Mouse (Mus musculus): ENCODE data around the gene Stxbp3.

Stxbp3 gene

DNA sequence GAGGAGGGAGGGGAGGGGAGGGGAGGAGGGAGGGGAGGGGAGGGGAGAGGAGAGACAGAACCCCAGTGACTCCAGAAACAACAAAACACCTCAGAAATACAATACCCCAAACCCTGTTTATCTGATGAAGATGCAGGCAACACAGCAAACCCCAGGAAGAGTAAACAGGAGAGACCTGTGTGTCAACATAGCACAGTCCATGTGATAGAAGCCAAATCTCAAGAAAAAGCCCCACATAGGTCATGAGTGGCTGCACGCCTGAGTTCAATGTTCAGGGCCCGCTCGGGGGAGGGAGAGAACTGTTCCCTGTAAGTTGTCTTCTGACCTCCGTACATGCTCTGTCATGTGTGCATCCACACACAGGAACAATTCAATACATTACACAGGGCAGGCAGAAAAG is 43.9 kb downstream of the Stxbp3 start:
- DNase-seq (ENCODE audit: low spot score in 2 of 2) = no peak

DNA sequence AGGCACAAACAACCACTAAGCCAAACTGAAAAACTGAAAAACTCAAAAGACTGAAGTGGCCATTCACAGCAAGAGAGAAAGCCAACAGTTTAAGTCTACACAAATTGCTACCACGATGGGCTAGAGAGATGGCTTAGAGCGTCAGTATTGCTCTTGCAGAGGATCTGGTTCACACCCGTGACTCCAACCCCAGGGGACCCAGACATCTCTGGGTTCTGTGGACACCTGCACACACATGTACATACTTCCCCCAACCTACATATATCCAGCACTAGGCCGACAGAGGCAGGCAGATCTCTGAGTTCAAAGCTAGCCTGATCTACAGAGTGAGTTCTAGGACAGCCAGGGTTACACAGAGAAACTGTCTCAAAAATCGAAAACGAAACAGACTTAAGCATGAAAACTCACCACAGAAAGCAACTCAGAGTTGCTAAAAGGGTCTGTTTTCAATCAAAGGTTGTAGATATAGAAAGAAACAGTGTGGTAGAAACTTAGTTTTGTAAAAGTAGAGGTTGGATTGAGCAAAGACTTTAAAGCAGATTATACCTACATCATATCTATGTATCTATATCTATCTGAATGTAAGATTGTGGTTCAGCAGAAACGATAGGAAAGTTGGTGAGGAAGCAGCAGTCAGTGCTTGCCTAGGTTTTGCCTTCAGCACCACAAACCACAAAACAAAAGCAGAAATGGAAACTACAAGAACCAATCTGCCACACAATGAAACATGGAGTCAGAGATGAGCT is 44.6 kb downstream of the Stxbp3 start:
- DNase-seq (ENCODE audit: low spot score in 2 of 2) = no peak

DNA sequence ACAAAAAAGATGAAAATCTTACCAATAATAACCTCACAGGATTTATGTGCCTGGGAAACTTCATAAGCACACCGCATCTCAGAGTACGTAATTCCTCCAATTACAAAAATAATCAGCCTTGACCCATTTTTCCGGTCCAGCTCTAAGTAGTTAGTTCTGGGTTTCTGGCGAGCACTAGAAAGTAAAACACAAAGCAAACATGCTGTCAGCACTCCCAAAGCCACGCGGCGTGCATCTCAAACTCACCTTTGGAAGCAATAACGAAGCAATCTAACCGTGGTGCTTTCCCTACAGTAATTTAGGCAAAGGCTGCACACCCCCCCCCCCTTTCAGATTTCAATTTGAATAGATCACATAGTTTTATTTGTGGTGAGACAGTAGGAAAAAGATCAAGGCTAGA is 45.5 kb downstream of the Stxbp3 start:
- no peak for DNase-seq (ENCODE audit: low spot score in 2 of 2)

DNA sequence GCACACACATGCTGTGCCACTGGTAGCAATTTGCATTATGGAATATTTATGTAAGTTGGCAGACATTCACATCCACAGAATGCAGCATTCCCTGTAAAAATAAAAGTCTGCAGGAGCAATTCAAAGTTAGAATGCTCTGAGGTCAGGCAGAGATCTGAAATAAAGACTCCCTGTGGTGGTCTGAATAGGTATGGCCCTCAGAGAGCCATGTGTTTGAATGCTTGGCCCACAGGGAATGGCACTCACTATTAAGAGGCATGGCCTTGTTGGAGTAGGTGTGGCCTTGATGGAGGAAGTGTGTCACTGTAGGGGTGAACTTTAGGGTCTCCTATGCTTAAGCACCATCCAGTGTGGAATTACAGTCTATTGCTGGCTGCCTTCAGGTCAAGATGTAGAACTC is 47.9 kb downstream of the Stxbp3 start:
- no peak for DNase-seq (ENCODE audit: low spot score in 2 of 2)

DNA sequence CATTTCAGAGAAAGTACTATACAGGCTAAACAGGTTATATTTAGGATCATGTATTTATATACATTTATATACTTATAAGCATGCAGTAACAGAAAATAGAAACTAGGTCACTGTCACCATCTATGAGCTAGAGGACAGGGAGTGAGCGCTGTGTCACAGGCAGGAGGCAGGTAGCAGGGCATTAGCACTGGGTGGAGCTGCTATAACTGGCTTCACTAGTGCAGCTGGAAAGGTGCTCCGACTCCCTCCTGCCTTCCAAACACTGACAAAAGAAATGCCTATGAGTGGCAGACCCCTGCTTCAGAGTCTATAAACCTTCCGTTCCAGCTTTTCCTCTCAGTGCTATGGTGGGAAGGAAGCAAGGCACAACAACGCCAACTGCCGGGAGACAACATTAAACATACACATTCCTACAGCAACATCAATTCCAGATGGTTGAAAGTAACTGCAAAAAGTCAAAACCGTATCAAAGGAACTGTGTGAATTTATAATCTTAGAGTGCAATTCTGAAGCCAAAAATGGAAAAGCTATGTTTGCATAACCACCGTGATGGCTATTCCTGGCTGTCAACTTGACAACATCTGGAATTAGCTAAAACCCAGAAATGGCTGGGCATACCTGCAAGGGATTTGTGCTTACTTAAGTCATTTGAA is 49.1 kb downstream of the Stxbp3 start:
- no peak for DNase-seq (ENCODE audit: low spot score in 2 of 2)

DNA sequence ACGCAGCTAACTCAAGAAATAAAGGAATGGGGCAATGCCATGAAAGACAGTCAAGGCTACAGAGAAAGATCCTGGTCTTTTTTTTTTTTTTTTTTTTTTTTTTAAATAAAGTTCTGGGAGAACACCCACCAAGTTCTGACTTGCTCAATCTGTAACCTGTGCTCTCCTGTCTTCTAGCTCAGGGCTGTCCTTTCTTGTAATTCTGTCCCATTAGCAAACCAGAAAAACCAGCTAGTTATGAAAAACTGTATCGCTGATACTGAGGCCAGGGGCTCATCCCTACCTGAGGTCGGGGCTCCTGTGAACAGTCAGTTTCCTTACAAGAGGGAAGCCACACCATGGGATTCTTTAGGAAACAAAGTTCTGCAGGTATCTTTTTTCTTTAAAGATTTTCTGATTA is 49.8 kb downstream of the Stxbp3 start:
- DNase-seq (ENCODE audit: low spot score in 2 of 2) = no peak

DNA sequence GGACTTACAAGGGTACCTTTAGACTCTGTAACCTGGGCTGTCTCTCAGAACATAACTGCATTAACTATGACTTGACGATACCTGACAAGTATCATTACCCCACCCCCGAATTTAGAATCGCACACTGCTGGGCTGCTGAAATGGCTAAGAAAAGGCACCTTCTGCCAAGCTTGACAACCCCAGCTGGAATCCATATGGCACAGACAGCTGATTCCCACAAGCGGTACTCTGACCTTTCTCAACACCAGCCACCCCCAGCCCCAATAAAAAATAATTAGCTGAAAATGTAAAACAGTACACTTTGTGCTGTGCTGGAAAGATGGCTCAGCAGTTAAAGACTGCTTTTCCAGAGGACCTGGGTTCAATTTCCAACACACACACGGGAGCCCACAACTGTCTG is 51.0 kb downstream of the Stxbp3 start:
- DNase-seq (ENCODE audit: low spot score in 2 of 2) = no peak

DNA sequence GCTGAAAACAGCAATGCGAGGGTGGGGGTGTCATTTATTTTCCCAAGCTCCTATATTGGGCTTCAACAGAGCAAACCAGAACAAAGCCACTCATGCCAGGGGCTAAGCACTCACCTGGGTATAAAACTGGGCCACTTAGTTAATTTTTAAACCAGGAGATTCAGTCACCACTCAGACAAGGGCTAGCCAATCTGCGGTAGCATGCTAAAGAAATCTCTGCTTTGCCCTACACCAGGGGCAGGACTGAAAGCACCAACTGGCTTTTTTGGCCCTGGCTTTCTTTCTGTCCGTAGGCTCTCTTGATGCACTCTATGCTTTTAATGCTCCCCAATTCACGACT is 51.9 kb downstream of the Stxbp3 start:
- no peak for DNase-seq (ENCODE audit: low spot score in 2 of 2)

DNA sequence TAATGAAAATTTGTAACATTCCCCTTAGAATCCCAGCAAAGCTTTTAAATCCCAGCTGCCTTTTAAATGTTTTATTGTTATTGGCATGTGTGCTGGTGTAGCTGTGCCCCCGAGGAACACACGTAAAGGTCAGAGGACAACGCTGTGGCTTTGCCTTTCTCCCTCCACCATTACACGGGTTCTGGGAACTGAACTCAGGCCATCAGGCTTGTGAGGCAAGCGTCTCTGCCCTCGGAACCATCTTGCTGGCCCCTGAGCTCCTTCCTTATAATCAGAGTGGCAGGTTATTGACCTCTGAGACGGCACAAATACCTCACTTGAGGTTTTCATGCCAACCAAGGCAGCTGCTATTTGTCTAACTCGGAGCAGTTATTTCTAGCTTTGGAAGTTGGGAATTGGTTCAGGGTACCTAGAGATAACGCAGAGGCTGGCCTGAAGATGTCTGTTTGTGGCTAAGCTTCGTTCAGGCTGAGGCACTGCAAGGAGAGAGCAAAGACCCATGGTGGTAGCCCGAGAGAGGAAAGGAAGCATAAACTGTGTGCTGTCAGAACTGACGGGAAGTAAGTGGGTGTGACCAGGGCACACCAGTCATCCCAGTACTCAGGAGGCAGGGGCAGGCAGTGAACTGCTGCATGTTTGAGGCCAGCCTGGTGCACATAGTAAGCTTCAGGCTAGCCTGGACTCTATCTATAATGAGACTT is 52.4 kb downstream of the Stxbp3 start:
- no peak for DNase-seq (ENCODE audit: low spot score in 2 of 2)

DNA sequence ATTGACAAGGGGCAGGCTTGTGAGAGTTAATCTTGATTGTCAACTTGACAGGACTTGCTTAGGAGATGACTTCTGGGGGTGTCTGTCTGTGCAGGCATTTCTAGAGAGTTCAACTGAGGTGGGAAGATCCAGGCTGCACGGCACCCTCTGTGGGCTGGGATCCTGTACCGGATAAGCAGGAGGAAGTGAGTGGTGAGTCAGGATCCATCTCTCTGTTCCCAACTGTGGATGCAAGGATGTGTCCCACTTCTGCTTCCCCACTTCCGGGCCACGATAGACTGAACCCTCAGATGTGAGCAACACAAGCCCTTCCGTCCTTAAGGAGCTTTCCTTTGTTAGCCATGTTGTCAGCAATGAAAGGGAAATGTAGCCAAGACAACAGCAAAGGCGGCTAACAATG is 53.8 kb downstream of the Stxbp3 start:
- DNase-seq (ENCODE audit: low spot score in 2 of 2) = no peak

DNA sequence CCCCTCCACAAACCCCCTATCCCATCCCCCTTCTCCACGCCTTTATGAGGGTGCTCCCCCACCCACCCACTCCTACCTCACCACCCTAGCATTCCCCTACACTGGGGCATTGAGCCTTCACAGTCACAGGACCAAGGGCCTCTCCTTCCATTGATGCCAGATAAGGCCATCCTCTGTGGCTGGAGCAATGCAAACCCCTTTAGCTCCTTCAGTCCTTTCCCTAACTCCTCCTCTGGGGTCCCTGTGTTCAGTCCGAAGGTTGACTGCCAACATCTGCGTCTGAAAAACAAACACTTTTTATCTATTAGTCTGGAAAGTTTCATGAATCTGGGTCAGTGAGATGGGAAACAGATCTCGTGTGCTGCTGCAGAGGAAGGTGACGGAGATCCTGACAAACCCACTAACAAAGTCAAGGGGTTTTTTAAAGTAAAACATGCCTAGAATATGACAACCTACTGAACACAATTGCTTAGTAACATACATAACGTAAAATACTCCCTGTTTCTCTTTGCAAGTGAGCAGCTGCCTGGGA is 57.9 kb downstream of the Stxbp3 start:
- DNase-seq (ENCODE audit: low spot score in 2 of 2) = no peak

DNA sequence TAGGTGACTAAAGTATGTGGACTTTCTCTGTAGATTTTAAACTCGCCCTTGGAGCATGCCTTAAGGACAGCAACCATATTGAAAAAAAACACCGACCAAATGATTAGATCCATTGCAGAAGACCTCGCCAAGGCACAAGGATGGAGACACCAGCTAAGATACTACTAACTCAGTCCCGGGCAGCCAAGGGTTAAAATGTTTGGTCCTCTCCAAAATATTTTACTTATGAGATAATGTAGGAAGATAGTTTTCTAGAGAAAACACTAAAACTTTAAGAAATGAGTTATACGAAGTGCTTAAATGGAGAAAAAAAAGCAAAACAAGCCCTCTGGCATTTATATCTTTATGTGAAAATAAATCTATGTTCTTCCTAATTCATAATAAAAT is 58.4 kb downstream of the Stxbp3 start:
- no peak for DNase-seq (ENCODE audit: low spot score in 2 of 2)

DNA sequence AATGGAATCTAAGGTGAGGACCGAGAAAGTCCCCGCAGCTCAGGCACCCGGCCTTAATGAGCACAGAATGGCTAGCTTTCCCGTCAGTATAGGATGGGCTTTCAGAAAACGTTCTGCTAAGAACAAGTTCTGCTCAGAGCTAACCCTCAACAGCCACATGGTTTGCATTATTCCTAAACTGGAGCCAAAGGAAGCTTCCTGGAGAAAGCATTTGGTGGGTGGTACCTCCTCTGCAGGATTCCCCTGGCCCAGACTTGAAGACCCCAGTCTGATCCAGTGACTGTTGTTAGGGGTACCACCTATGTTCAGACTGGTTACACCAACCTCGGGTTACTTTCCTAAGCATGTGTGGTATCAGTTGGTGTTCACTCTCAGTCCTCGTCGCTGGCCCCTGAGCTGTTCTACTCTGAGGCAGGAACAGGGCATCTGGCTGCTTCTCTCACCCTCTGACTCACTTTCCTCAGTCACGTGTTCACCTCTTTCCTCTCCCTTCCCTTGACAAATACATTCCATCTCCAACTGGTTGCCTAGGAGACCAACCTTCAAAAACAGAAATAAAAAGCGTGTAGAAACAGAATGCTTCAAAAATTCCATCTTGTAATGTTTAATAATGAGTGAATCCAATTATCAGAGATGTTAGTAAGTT is 59.0 kb downstream of the Stxbp3 start:
- DNase-seq (ENCODE audit: low spot score in 2 of 2) = no peak

DNA sequence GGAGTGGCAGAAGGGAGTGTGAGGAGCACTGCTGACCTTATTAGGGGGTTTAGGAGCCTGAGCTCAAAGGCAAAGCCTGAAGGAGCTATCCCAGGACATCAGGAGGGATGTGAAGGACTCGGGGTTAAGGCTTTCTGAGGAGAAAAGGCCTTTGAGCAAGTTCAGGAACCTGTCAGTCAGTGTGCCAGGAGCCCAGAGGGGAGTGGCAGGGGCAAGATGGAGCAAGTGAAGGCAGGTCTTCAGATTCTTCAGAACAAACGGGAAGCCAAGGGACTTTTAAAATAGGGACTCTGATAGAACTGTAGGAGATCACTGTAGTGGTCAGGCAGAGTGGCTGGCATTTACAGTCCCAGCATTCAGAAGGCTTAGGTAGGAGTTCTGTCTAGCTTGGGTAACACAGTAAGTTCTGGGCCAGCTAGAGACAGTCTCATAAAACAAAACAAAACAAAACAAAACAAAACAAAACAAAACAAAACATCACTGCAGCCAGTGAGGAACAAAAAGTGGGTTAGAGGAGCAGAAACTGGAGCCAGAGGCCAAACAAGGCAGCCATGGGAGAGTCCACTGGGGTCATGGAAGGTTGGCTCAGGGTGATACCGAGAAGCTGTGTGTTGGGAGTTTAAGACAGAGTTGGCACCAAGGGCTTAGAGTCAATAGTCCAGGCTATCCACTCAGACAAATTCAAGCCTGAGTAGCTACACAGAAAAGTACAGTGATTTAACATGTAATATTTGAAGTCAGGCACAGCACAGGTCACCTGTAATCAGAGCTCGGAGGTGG is 61.4 kb downstream of the Stxbp3 start:
- DNase-seq (ENCODE audit: low spot score in 2 of 2) = no peak

DNA sequence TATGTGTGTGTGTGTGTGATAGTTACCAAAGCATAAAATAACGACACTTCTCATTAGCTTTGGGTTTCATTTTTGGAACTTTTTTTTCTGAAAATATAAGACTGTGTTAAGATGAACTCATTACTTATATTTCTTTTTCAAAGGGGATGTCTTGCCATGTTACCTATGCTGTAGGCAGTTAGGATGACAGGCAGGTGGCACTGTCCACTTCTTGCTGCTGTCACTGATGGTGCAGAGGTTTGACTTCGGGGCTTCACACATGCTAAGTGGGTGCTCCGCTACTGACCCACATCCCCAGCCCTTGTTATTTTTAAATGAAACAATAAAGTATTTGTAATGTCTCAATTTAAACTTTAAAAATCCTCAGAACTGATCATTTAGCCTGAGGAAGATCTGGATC is 67.5 kb downstream of the Stxbp3 start:
- DNase-seq (ENCODE audit: low spot score in 2 of 2) = no peak

DNA sequence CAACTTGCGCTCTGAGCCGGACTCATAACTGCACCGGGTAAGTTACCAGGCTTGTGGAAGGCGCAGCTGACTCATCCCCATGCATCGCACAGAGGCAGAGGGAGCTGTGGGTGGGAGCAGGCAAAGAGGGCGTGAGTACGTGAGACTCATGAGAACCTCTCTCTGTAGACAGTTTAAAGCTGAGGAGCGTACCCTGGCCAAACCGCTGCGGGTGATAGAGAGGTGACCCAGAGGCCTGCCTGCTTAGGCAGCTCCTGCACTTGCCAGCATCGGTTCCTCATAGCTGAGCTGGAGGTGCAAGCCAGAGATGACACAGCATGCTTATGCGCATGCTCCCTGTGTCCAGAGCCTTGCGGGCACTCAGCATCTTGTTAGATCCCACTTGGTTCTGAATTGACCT is 68.1 kb downstream of the Stxbp3 start:
- peak in 1 of 2 experiments; percentile 39 for DNase-seq (ENCODE audit: low spot score in 2 of 2)

DNA sequence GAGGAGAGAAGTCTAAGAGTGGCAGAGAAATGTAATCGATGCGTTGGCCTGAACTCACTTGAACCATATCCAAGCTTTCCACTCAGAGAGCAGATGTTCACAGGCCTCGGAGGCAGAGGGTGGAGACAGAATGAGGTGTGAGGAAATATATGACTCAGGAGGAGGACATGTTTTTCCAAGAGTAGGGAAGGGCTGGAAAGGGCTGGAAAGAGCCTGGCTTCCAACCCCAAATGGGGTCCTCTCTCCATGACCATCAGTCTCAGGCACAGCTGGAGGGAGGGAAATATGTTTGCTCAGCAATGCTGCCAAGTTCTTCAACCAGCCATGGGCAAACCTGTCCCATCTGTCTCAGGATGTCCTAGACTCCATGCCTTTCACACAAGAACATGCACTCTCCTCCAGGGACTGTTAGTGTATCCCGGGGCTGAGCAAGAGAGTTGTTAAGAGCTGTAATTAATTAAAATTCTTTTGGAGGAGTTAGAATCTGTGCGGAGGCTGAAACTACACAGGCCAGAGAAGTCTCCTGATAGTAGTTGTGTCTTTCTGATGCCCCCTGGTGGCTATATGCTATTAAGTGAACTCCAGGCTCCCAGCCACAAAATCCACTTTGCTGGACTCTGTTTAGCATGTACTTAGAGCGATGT is 69.5 kb downstream of the Stxbp3 start:
- DNase-seq (ENCODE audit: low spot score in 2 of 2) = peak in 1 of 2 experiments; percentile 50

DNA sequence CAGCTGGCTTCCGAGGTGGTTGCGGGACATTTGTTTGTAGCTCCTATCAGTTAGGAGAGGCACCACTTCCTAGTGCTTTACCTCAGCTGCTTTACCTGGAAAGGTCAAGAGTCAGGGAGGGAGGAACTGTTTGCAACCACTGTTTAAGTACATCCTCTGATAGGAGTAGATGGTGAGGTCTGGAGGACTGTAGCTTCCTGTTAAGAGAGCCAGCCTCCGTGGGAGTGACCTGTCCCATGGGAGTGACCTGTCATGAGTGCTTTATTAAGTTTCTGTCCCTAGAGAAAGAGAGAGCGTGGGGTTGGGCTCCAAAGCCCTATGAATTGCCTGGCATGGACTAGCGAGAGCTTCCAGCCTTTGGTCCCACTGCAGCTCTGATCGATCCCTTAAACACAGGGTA is 70.8 kb downstream of the Stxbp3 start:
- no peak for DNase-seq (ENCODE audit: low spot score in 2 of 2)

DNA sequence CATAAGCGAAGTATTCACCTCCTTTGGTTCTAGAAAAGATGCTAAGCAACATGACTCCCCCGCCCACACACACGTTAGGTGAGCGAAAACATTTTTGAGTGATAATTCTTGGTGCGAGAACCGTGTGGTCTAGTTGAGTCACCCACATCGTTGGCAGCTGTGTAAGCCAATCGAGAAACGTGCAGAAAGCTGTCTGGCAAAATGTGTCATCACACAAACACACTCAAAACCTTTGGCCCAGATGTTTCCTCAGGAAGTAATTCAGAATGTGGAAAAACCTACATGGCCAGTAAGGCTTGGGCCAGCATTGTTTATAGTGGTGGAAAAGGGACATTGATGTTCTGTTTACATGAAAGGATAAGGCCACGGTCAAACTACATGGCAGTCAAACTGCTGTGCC is 72.9 kb downstream of the Stxbp3 start:
- DNase-seq (ENCODE audit: low spot score in 2 of 2) = no peak

DNA sequence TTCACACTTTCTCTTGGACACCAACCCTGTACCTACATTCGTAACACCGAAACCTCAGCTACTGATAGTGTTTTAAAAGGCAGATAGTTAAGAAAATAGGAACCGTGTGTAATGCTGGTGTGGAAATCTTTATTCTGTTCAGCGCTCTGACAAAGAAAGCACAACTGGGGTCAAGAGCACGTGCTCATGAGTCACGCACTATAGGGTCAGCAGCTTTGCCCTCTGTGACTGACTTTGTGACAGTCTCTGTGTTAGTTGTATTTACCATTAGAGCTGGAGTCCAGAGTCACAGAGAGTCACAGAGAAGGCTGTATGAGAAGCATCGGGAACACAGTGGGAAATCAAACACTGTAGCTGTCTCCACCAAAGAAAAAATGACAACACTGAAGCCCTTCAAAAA is 73.4 kb downstream of the Stxbp3 start:
- DNase-seq (ENCODE audit: low spot score in 2 of 2) = no peak

DNA sequence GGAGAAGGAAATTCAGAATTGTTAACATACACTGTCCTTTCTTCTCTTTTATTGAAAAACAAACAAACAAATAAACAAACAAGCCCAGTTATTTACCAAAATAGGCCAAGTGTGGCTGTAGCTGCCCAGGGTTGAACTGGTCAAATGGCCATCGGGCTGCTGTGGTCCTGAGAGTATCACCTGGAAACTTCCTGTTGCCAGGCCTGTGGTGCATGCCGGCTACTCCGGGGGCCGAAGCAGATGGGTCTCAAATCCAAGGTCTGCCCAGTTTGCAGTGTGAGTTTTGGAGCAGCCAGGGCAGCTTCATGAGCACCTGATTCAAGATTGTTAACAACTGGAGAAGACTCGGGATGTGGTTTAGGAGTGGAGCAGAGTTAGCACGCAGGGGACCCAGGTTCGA is 74.8 kb downstream of the Stxbp3 start:
- DNase-seq (ENCODE audit: low spot score in 2 of 2) = no peak

All from frontal cortex, postnatal 25 days (tissue).